Mouse (Mus musculus) heart, postnatal 14 days (tissue): ENCODE results near the gene Cd44. TPM values are rescaled to one million over a fixed set of nuclear protein-coding genes. Genes with fewer than 3 reads are reported as not detected.

ENCODE experiments used
- DNase-seq, 2 experiments: peaks; one replicate each; pipeline ENCODE4 v3.0.0; 2021 to 2022
- intact Hi-C: fragments of 180-260 bp; cut with DNase I; formaldehyde crosslinking; loops from one replicate; pipeline ENCODE4 v1.15.1; 2025
- total RNA-seq, 2 experiments: library from RNA; stranded (reverse); gene quantifications; 2 replicates each; pipeline ENCODE4 v1.2.3; 2021

Gene Cd44
- total RNA-seq, 2 experiments from 2014 or later = 13.5 to 15.0 TPM

DNA sequence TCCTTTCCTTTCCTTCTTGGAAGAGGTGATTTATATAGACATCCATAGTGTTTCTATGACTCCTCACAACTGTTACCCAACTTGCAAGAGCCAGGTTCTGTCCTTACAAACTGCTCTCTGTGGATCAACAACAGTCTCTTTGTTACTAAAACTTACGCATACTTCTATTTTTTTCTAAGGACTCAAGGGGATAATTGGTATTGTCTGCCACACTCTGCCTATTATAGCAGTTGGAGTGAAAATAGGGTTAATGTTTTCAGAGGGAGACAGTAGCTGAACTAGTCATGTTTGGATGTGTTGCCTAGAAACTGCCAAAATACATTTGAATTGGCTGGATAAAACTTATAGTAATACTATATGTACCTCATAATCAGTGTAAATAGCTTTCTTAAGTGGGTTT lies 125.9 kb downstream of the Cd44 start:
- intact Hi-C loops = no loop called here
- DNase-seq = no peak

DNA sequence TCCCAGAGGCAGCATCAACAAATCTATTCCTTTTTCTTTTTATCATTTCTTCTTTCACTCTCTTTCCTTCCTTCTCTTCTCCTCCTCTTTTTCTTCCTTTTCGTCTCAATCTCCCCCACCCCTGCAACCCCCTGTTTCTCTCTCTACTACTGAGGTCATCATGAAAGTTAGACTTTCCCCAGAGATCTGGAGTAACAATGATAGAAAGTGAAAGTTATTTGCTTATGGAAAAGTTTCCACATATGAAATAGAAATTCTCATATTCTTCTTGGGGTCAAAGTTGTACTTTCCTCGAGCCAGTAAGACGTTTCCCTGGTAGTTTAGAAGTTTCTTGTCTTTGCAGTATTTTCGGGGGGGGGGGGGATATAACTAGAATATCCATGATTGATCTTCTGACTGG lies 126.8 kb downstream of the Cd44 start:
- intact Hi-C loops = no loop called here
- DNase-seq = no peak

- no peak for DNase-seq
- intact Hi-C loops = no loop called here
Observed at GRCm38 (mm10) chr2:102772276-102772675, 129.2 kb downstream of the Cd44 start.

DNA sequence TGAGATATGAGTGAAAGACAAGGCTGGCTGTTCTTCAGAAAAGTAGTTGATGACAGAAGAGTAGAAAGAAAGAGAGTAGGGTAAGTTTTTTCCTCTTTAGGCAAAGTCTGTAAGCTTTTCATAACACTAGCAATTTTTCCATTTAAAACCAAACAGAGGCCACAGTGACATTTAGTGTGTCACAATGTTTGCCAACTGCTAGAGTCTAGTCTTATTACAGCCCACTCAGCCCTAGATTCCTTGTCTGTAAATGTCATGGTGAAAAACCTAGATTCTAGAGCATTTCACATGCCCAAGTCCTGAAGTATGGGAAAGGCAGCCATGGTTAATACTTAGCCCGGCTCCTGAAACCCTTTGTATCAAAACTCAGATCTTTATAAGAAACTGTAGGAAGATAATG lies 130.2 kb downstream of the Cd44 start:
- DNase-seq = no peak
- intact Hi-C loops = no loop called here

DNA sequence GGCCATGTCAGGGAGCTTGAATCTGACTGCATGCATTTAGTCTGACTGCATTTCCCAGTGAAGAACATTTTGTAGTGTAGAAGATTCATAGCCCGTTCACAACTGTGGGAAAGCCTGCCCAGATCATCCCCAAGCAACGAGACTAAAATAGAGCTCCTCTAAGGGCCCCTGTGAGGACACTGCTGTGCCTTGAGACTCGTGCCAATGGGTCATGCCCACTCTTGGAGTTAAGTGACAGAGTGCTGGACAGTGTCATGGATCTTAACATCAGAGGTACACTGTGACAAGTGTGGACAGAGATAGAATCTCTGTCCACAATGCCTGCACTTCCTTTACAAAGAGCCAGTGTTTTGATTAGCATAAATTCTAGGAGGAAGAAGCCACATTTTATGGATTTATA lies 133.2 kb downstream of the Cd44 start:
- intact Hi-C loops = no loop called here
- DNase-seq = no peak

DNA sequence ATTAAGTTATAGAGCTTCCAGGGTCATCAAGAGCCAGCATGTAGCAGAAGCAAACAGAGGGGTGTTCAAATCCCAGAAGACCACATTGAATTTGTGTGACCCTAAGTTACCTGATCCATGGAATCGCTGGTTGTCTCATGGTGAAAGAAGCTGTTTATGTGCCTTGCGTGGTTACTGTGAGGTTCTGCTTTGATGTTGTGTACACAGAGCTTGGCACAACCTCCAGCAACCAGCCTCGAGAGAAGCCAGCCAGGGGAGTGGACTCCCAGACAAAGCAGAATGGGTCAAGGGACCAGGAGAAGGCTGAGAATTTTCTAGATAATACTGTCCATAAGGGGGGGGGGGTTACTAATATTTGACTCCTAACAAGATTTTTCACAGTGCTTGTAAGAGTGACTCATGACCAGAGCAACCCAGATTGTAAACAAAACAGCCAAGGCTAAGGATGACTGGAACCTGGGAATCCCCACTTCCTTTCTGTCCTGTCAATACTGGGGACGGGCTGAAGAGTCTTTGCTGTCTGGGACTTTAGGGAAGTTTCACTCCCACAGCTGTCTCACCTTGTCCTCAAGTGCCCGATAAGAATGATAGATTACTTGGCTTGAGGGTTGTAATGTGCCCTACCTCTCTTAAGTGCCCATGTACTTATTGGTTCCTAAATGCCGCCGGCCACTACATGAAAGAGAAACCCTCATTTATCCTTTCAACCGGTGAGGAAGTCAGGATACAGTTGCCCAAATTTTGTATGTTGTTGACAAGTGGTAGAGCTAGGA lies 136.7 kb downstream of the Cd44 start:
- no peak for DNase-seq
- intact Hi-C loops = no loop called here

DNA sequence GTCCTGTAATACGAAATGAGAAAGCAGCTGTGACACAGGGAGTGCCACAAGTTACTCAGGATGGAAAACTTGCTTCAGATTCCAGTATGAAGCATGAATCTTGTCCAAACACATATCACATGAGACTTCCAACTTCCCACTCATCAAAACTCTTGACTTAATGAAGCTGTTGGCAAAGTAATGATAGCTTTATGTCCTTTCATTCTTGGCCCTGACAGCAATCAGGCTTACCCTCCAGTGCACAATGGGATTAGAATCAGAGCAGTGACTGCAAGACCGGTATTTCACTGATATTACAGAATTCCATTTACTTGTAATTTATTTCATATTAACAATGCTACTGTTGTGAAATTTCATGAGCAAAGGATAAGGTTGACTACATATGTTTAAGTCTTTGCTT lies 137.5 kb downstream of the Cd44 start:
- intact Hi-C loops = no loop called here
- DNase-seq = no peak

GRCm38 (mm10) chr2:102763176-102763575 lies 138.3 kb downstream of the Cd44 start:
- no peak for DNase-seq

More at GRCm38 (mm10) chr2:102763176-102763575, 138.3 kb downstream of the Cd44 start:
- intact Hi-C loops = no loop called here

Other genes with a start within 250 kb of the Cd44 start
- gene Slc1a2, start 243.0 kb downstream of the Cd44 start, total RNA-seq = under 1 TPM; 0.10 to 0.45 TPM
- 100 to 1,000 TPM; 140 to 173 TPM for gene Pdhx, start 171.8 kb upstream of the Cd44 start, total RNA-seq
- 10 to 100 TPM; 56.0 to 60.8 TPM for gene Apip, start 172.0 kb upstream of the Cd44 start, total RNA-seq